Mouse (Mus musculus): ENCODE data around the gene Capzb. TPM values are rescaled to one million over a fixed set of nuclear protein-coding genes. Genes with fewer than 3 reads are reported as not detected.

The Capzb gene
- polyA plus RNA-seq, 1 experiment from 2014 or later, result 331 TPM

- ATAC-seq (ENCODE audit: low FRiP score, low read depth), result no peak
- Histone ChIP-seq H3K27ac (replicated peaks) (no peak overlapping the region), H3K4me2 (peak overlapping the region; percentile 93), H3K9me3 (no peaks in the 10 kb centered on the region), H3K36me3 (peaks cover 9% of the 10 kb centered on the region), H3K4me1 (replicated peaks) (peaks cover 30% of the 10 kb centered on the region), H3K9ac (peak overlapping the region; percentile 80; the same call in 1 of the 2 replicates), H3K4me3 (peak overlapping the region; percentile 72), H3K27me3 (no peaks in the 10 kb centered on the region)
- WGBS, result 20% methylated on average over 6 of the region's 6 CpGs
Measured at GRCm38 (mm10) chr4:139309651-139310050, 117.0 kb downstream of the Capzb start.

- Histone ChIP-seq H3K27me3 (no peaks in the 10 kb centered on the region), H3K4me3 (peak within 1 kb of the TSS; percentile 72), H3K27ac (replicated peaks) (peak within 1 kb of the TSS; percentile 78), H3K36me3 (peaks cover 7% of the 10 kb centered on the region; the same call in 1 of the 2 replicates), H3K4me2 (peak within 1 kb of the TSS; percentile 93), H3K4me1 (replicated peaks) (peaks cover 30% of the 10 kb centered on the region), H3K9me3 (no peaks in the 10 kb centered on the region), H3K9ac (peak within 1 kb of the TSS; percentile 80)
- ATAC-seq (ENCODE audit: low FRiP score, low read depth), result peak; percentile 92
- WGBS, result under 1% methylated on average over 63 of the region's 63 CpGs
Measured at GRCm38 (mm10) chr4:139310171-139310898, 117.6 kb downstream of the Capzb start, which contains the start of the genes Pqlc2 and Akr7a5. Gene Pqlc2, minus strand, starts transcription at chr4:139310708. Gene Akr7a5, plus strand, starts transcription at chr4:139310744.

GRCm38 (mm10) chr4:139310899-139311701 is 118.4 kb downstream of the Capzb start:
- Histone ChIP-seq H3K9me3 (no peaks in the 10 kb centered on the region), H3K27ac (replicated peaks) (peak overlapping the region; percentile 78), H3K4me3 (peak overlapping the region; percentile 72), H3K4me2 (peak overlapping the region; percentile 93), H3K9ac (peak overlapping the region; percentile 80), H3K36me3 (peaks cover 9% of the 10 kb centered on the region; the same call in 1 of the 2 replicates), H3K27me3 (no peaks in the 10 kb centered on the region), H3K4me1 (replicated peaks) (peaks cover 30% of the 10 kb centered on the region)
- ATAC-seq (ENCODE audit: low FRiP score, low read depth), result peak; percentile 81; the same call in 1 of the 2 replicates
- under 1% methylated on average over 47 of the region's 53 CpGs for WGBS

GRCm38 (mm10) chr4:139311707-139312106 is 119.0 kb downstream of the Capzb start:
- H3K4me3 ChIP-seq, result peak overlapping the region; percentile 72
- WGBS, result 25% methylated on average over 14 of the region's 14 CpGs

GRCm38 (mm10) chr4:139312632-139313031 is 119.9 kb downstream of the Capzb start:
- H3K9ac ChIP-seq, result no peak overlapping the region
- 63% methylated on average over 4 of the region's 4 CpGs for WGBS
- ATAC-seq (ENCODE audit: low FRiP score, low read depth), result no peak
- H3K4me2 ChIP-seq, result no peak overlapping the region
- H3K9me3 ChIP-seq, result no peaks in the 10 kb centered on the region
- no peak overlapping the region for H3K4me3 ChIP-seq
- H3K27ac ChIP-seq (replicated peaks), result no peak overlapping the region
- H3K4me1 ChIP-seq (replicated peaks), result peaks cover 30% of the 10 kb centered on the region
- 0 out of 2 replicates have a peak, but pooled peaks cover 9% of the 10 kb centered on the region for H3K36me3 ChIP-seq
- H3K27me3 ChIP-seq, result no peaks in the 10 kb centered on the region

More at GRCm38 (mm10) chr4:139311707-139312106, 119.0 kb downstream of the Capzb start:
- H3K4me1 ChIP-seq (replicated peaks), result peaks cover 30% of the 10 kb centered on the region
- 0 out of 2 replicates have a peak, but pooled peaks cover 9% of the 10 kb centered on the region for H3K36me3 ChIP-seq
- H3K4me2 ChIP-seq, result peak overlapping the region; percentile 93
- H3K27me3 ChIP-seq, result no peaks in the 10 kb centered on the region
- ATAC-seq (ENCODE audit: low FRiP score, low read depth), result no peak
- H3K9me3 ChIP-seq, result no peaks in the 10 kb centered on the region
- peak overlapping the region; percentile 80; the same call in 1 of the 2 replicates for H3K9ac ChIP-seq
- no peak overlapping the region for H3K27ac ChIP-seq (replicated peaks)

- 96% methylated on average over 11 of the region's 11 CpGs for WGBS
- H3K27ac ChIP-seq (replicated peaks), result no peak overlapping the region
- H3K4me2 ChIP-seq, result no peak overlapping the region
- no peak overlapping the region for H3K4me3 ChIP-seq
- H3K36me3 ChIP-seq, result 0 out of 2 replicates have a peak, but pooled peaks cover 9% of the 10 kb centered on the region
- H3K27me3 ChIP-seq, result no peaks in the 10 kb centered on the region
- H3K4me1 ChIP-seq (replicated peaks), result no peaks in the 10 kb centered on the region
- no peak for ATAC-seq (ENCODE audit: low FRiP score, low read depth)
- H3K9me3 ChIP-seq, result no peaks in the 10 kb centered on the region
- H3K9ac ChIP-seq, result no peak overlapping the region
Measured at GRCm38 (mm10) chr4:139318449-139318848, 125.8 kb downstream of the Capzb start.

- 89% methylated on average over 4 of the region's 4 CpGs for WGBS
- Histone ChIP-seq H3K4me1 (replicated peaks) (no peaks in the 10 kb centered on the region), H3K4me2 (no peak overlapping the region), H3K27ac (replicated peaks) (no peak overlapping the region), H3K36me3 (0 out of 2 replicates have a peak, but pooled peaks cover 6% of the 10 kb centered on the region), H3K27me3 (no peaks in the 10 kb centered on the region), H3K4me3 (no peak overlapping the region), H3K9me3 (no peaks in the 10 kb centered on the region), H3K9ac (no peak overlapping the region)
- ATAC-seq (ENCODE audit: low FRiP score, low read depth), result no peak
Measured at GRCm38 (mm10) chr4:139319740-139320139, 127.0 kb downstream of the Capzb start.

- 9% methylated on average over 10 of the region's 10 CpGs for WGBS
- ATAC-seq (ENCODE audit: low FRiP score, low read depth), result no peak
- Histone ChIP-seq H3K4me1 (replicated peaks) (no peaks in the 10 kb centered on the region), H3K27me3 (no peaks in the 10 kb centered on the region), H3K9me3 (no peaks in the 10 kb centered on the region), H3K9ac (no peak overlapping the region), H3K27ac (replicated peaks) (no peak overlapping the region), H3K4me2 (peak overlapping the region; percentile 34; the same call in 1 of the 2 replicates), H3K4me3 (no peak overlapping the region), H3K36me3 (no peaks in the 10 kb centered on the region)
Measured at GRCm38 (mm10) chr4:139330605-139331004, 137.9 kb downstream of the Capzb start.

GRCm38 (mm10) chr4:139334631-139335295 is 142.1 kb downstream of the Capzb start:
- no peaks in the 10 kb centered on the region for H3K9me3 ChIP-seq
- H3K4me3 ChIP-seq, result no peak overlapping the region
- H3K36me3 ChIP-seq, result no peaks in the 10 kb centered on the region
- peaks cover 9% of the 10 kb centered on the region; the same call in 1 of the 2 replicates for H3K27me3 ChIP-seq
- H3K4me2 ChIP-seq, result no peak overlapping the region
- WGBS, result 60% methylated on average over 8 of the region's 9 CpGs
- no peak overlapping the region for H3K9ac ChIP-seq
- no peak overlapping the region for H3K27ac ChIP-seq (replicated peaks)
- H3K4me1 ChIP-seq (replicated peaks), result no peaks in the 10 kb centered on the region
- ATAC-seq (ENCODE audit: low FRiP score, low read depth), result no peak

GRCm38 (mm10) chr4:139335507-139335906 is 142.8 kb downstream of the Capzb start:
- no peak overlapping the region for H3K27ac ChIP-seq (replicated peaks)
- no peaks in the 10 kb centered on the region for H3K36me3 ChIP-seq
- peaks cover 9% of the 10 kb centered on the region; the same call in 1 of the 2 replicates for H3K27me3 ChIP-seq
- no peak for ATAC-seq (ENCODE audit: low FRiP score, low read depth)
- 68% methylated on average over 7 of the region's 7 CpGs for WGBS
- no peak overlapping the region for H3K4me2 ChIP-seq
- no peaks in the 10 kb centered on the region for H3K9me3 ChIP-seq
- H3K4me3 ChIP-seq, result no peak overlapping the region
- no peaks in the 10 kb centered on the region for H3K4me1 ChIP-seq (replicated peaks)
- no peak overlapping the region for H3K9ac ChIP-seq

GRCm38 (mm10) chr4:139336822-139337483 is 144.3 kb downstream of the Capzb start:
- peaks cover 9% of the 10 kb centered on the region; the same call in 1 of the 2 replicates for H3K27me3 ChIP-seq
- H3K4me1 ChIP-seq (replicated peaks), result no peaks in the 10 kb centered on the region
- H3K9me3 ChIP-seq, result no peaks in the 10 kb centered on the region
- H3K9ac ChIP-seq, result no peak overlapping the region
- H3K27ac ChIP-seq (replicated peaks), result no peak overlapping the region
- no peak for ATAC-seq (ENCODE audit: low FRiP score, low read depth)
- H3K36me3 ChIP-seq, result no peaks in the 10 kb centered on the region
- H3K4me3 ChIP-seq, result no peak overlapping the region
- 28% methylated on average over 24 of the region's 24 CpGs for WGBS
- H3K4me2 ChIP-seq, result peak overlapping the region; percentile 33

Measured in hindbrain, embryonic 15.5 days (tissue).